Mouse (Mus musculus): ENCODE measurements around the gene Gjd3. TPM values are rescaled to one million over a fixed set of nuclear protein-coding genes. Genes with fewer than 3 reads are reported as not detected.
A peak's percentile ranks its signal among the peaks of the same experiment; 100 is the strongest.

Gjd3 gene
- polyA plus RNA-seq, 1 experiment from 2014 or later, result 0.56 TPM

- Histone ChIP-seq H3K27me3 (replicated peaks; ENCODE audit: control insufficient read depth, insufficient read depth, low read length) (no peaks in the 10 kb centered on the region), H3K4me1 (ENCODE audit: control insufficient read depth, insufficient read depth, low read length) (peaks cover 82% of the 10 kb centered on the region), H3K4me3 (ENCODE audit: low read depth, low read length) (peak overlapping the region; percentile 87), H3K9ac (ENCODE audit: low read depth, low read length) (peak overlapping the region; percentile 91), H3K9me3 (ENCODE audit: control insufficient read depth, low read length) (no peaks in the 10 kb centered on the region), H3K27ac (replicated peaks; ENCODE audit: low read depth, low read length) (peak overlapping the region; percentile 98), H3K4me2 (ENCODE audit: low read depth, low read length) (peak overlapping the region; percentile 84), H3K36me3 (ENCODE audit: control insufficient read depth, insufficient read depth, low read length) (no peaks in the 10 kb centered on the region)
- ATAC-seq (ENCODE audit: low read depth) (no peak), DNase-seq (ENCODE audit: low spot score) (peak; percentile 87)
- 2% methylated on average over 12 of the region's 12 CpGs for WGBS
These were observed 41.4 kb downstream of the Gjd3 start for GRCm38 (mm10) chr11:98941341-98941825.

GRCm38 (mm10) chr11:98940776-98941175 is 42.0 kb downstream of the Gjd3 start:
- Histone ChIP-seq H3K4me1 (ENCODE audit: control insufficient read depth, insufficient read depth, low read length) (peaks cover 84% of the 10 kb centered on the region), H3K9ac (ENCODE audit: low read depth, low read length) (peak overlapping the region; percentile 91), H3K27ac (replicated peaks; ENCODE audit: low read depth, low read length) (peak overlapping the region; percentile 98), H3K9me3 (ENCODE audit: control insufficient read depth, low read length) (no peaks in the 10 kb centered on the region), H3K27me3 (replicated peaks; ENCODE audit: control insufficient read depth, insufficient read depth, low read length) (no peaks in the 10 kb centered on the region), H3K4me3 (ENCODE audit: low read depth, low read length) (peak overlapping the region; percentile 87), H3K36me3 (ENCODE audit: control insufficient read depth, insufficient read depth, low read length) (no peaks in the 10 kb centered on the region), H3K4me2 (ENCODE audit: low read depth, low read length) (peak overlapping the region; percentile 84)
- peak; percentile 79 for DNase-seq (ENCODE audit: low spot score)
- ATAC-seq (ENCODE audit: low read depth), result no peak
- 14% methylated on average over 3 of the region's 3 CpGs for WGBS

GRCm38 (mm10) chr11:98939953-98940641 is 42.7 kb downstream of the Gjd3 start:
- WGBS, result 29% methylated on average over 11 of the region's 11 CpGs
- peaks cover 83% of the 10 kb centered on the region for H3K4me1 ChIP-seq (ENCODE audit: control insufficient read depth, insufficient read depth, low read length)
- H3K36me3 ChIP-seq (ENCODE audit: control insufficient read depth, insufficient read depth, low read length), result peaks cover 3% of the 10 kb centered on the region; the same call in 1 of the 2 replicates
- peak overlapping the region; percentile 84 for H3K4me2 ChIP-seq (ENCODE audit: low read depth, low read length)
- DNase-seq (ENCODE audit: low spot score) (peak; percentile 76), ATAC-seq (ENCODE audit: low read depth) (no peak)
- peak overlapping the region; percentile 87 for H3K4me3 ChIP-seq (ENCODE audit: low read depth, low read length)
- H3K9me3 ChIP-seq (ENCODE audit: control insufficient read depth, low read length), result no peaks in the 10 kb centered on the region
- H3K9ac ChIP-seq (ENCODE audit: low read depth, low read length), result peak overlapping the region; percentile 91
- peak overlapping the region; percentile 98 for H3K27ac ChIP-seq (replicated peaks; ENCODE audit: low read depth, low read length)
- no peaks in the 10 kb centered on the region for H3K27me3 ChIP-seq (replicated peaks; ENCODE audit: control insufficient read depth, insufficient read depth, low read length)

- no peak for ATAC-seq (ENCODE audit: low read depth)
- WGBS, result 19% methylated on average over 13 of the region's 15 CpGs
- H3K4me1 ChIP-seq (ENCODE audit: control insufficient read depth, insufficient read depth, low read length), result peaks cover 81% of the 10 kb centered on the region
These were observed 43.5 kb downstream of the Gjd3 start for GRCm38 (mm10) chr11:98939084-98939952.

GRCm38 (mm10) chr11:98938701-98939083 is 44.1 kb downstream of the Gjd3 start:
- peaks cover 78% of the 10 kb centered on the region for H3K4me1 ChIP-seq (ENCODE audit: control insufficient read depth, insufficient read depth, low read length)
- 22% methylated on average over 7 of the region's 7 CpGs for WGBS
- no peaks in the 10 kb centered on the region for H3K9me3 ChIP-seq (ENCODE audit: control insufficient read depth, low read length)
- peak overlapping the region; percentile 91 for H3K9ac ChIP-seq (ENCODE audit: low read depth, low read length)
- peak overlapping the region; percentile 84 for H3K4me2 ChIP-seq (ENCODE audit: low read depth, low read length)
- H3K36me3 ChIP-seq (ENCODE audit: control insufficient read depth, insufficient read depth, low read length), result peaks cover 4% of the 10 kb centered on the region; the same call in 1 of the 2 replicates
- peak overlapping the region; percentile 87 for H3K4me3 ChIP-seq (ENCODE audit: low read depth, low read length)
- DNase-seq (ENCODE audit: low spot score) (no peak), ATAC-seq (ENCODE audit: low read depth) (no peak)
- no peaks in the 10 kb centered on the region for H3K27me3 ChIP-seq (replicated peaks; ENCODE audit: control insufficient read depth, insufficient read depth, low read length)
- peak overlapping the region; percentile 98 for H3K27ac ChIP-seq (replicated peaks; ENCODE audit: low read depth, low read length)

More at GRCm38 (mm10) chr11:98939084-98939952, 43.5 kb downstream of the Gjd3 start:
- peak; percentile 12 for DNase-seq (ENCODE audit: low spot score)
- H3K4me3 ChIP-seq (ENCODE audit: low read depth, low read length), result peak overlapping the region; percentile 87
- no peaks in the 10 kb centered on the region for H3K9me3 ChIP-seq (ENCODE audit: control insufficient read depth, low read length)
- H3K4me2 ChIP-seq (ENCODE audit: low read depth, low read length), result peak overlapping the region; percentile 84
- no peaks in the 10 kb centered on the region for H3K27me3 ChIP-seq (replicated peaks; ENCODE audit: control insufficient read depth, insufficient read depth, low read length)
- H3K36me3 ChIP-seq (ENCODE audit: control insufficient read depth, insufficient read depth, low read length), result peaks cover 4% of the 10 kb centered on the region; the same call in 1 of the 2 replicates
- H3K27ac ChIP-seq (replicated peaks; ENCODE audit: low read depth, low read length), result peak overlapping the region; percentile 98
- peak overlapping the region; percentile 91 for H3K9ac ChIP-seq (ENCODE audit: low read depth, low read length)

- ATAC-seq (ENCODE audit: low read depth) (peak; percentile 23), DNase-seq (ENCODE audit: low spot score) (peak; percentile 92)
- peak overlapping the region; percentile 98 for H3K27ac ChIP-seq (replicated peaks; ENCODE audit: low read depth, low read length)
- H3K4me2 ChIP-seq (ENCODE audit: low read depth, low read length), result peak overlapping the region; percentile 84
- no peaks in the 10 kb centered on the region for H3K9me3 ChIP-seq (ENCODE audit: control insufficient read depth, low read length)
- WGBS, result under 1% methylated on average over 31 of the region's 39 CpGs
- H3K36me3 ChIP-seq (ENCODE audit: control insufficient read depth, insufficient read depth, low read length), result peaks cover 4% of the 10 kb centered on the region; the same call in 1 of the 2 replicates
- peaks cover 78% of the 10 kb centered on the region for H3K4me1 ChIP-seq (ENCODE audit: control insufficient read depth, insufficient read depth, low read length)
- H3K27me3 ChIP-seq (replicated peaks; ENCODE audit: control insufficient read depth, insufficient read depth, low read length), result no peaks in the 10 kb centered on the region
- H3K9ac ChIP-seq (ENCODE audit: low read depth, low read length), result peak overlapping the region; percentile 91
- H3K4me3 ChIP-seq (ENCODE audit: low read depth, low read length), result peak overlapping the region; percentile 87
These were observed 44.7 kb downstream of the Gjd3 start for GRCm38 (mm10) chr11:98937914-98938694.

GRCm38 (mm10) chr11:98937410-98937913 is 45.4 kb downstream of the Gjd3 start:
- WGBS, result 0% methylated on average over 20 of the region's 38 CpGs
- Histone ChIP-seq H3K9me3 (ENCODE audit: control insufficient read depth, low read length) (no peaks in the 10 kb centered on the region), H3K4me1 (ENCODE audit: control insufficient read depth, insufficient read depth, low read length) (peaks cover 78% of the 10 kb centered on the region), H3K4me2 (ENCODE audit: low read depth, low read length) (peak overlapping the region; percentile 84), H3K27ac (replicated peaks; ENCODE audit: low read depth, low read length) (peak overlapping the region; percentile 98), H3K4me3 (ENCODE audit: low read depth, low read length) (peak overlapping the region; percentile 87), H3K27me3 (replicated peaks; ENCODE audit: control insufficient read depth, insufficient read depth, low read length) (no peaks in the 10 kb centered on the region), H3K9ac (ENCODE audit: low read depth, low read length) (peak overlapping the region; percentile 91), H3K36me3 (ENCODE audit: control insufficient read depth, insufficient read depth, low read length) (peaks cover 4% of the 10 kb centered on the region; the same call in 1 of the 2 replicates)
- ATAC-seq (ENCODE audit: low read depth), result peak; percentile 86
- peak; percentile 99 for DNase-seq (ENCODE audit: low spot score)

Measured in embryonic facial prominence, embryonic 14.5 days (tissue).